Mouse (Mus musculus): ENCODE measurements around the gene Tacc3. TPM values are rescaled to one million over a fixed set of nuclear protein-coding genes. Genes with fewer than 3 reads are reported as not detected.

The Tacc3 gene
- polyA plus RNA-seq, 1 experiment from 2014 or later: 332 TPM

- no peaks in the 10 kb centered on the region for H3K9me3 ChIP-seq (ENCODE audit: control insufficient read depth, low read length)
- peaks cover 10% of the 10 kb centered on the region; the same call in 1 of the 2 replicates for H3K36me3 ChIP-seq (ENCODE audit: control insufficient read depth, insufficient read depth, low read length)
- no peak overlapping the region for H3K27ac ChIP-seq (ENCODE audit: low read depth, low read length)
- peaks cover 18% of the 10 kb centered on the region for H3K4me1 ChIP-seq (replicated peaks; ENCODE audit: control insufficient read depth, insufficient read depth, low read length)
- DNase-seq (ENCODE audit: low spot score) (no peak), ATAC-seq (replicated peaks; ENCODE audit: low FRiP score) (no peak)
- WGBS: 13% methylated on average over 2 of the region's 2 CpGs
- peak overlapping the region; percentile 70 for H3K4me3 ChIP-seq (ENCODE audit: low read depth, low read length)
- H3K9ac ChIP-seq (ENCODE audit: low read length): peak overlapping the region; percentile 82
- peak overlapping the region; percentile 79 for H3K4me2 ChIP-seq (ENCODE audit: low read depth, low read length, severe bottlenecking)
- H3K27me3 ChIP-seq (ENCODE audit: control insufficient read depth, insufficient read depth, low read length): no peaks in the 10 kb centered on the region
Measured at GRCm38 (mm10) chr5:33651017-33651416, 6.9 kb upstream of the Tacc3 start.

- DNase-seq (ENCODE audit: low spot score) (no peak), ATAC-seq (replicated peaks; ENCODE audit: low FRiP score) (no peak)
- Histone ChIP-seq H3K4me2 (ENCODE audit: low read depth, low read length, severe bottlenecking) (peak overlapping the region; percentile 79), H3K36me3 (ENCODE audit: control insufficient read depth, insufficient read depth, low read length) (peaks cover 7% of the 10 kb centered on the region; the same call in 1 of the 2 replicates), H3K4me3 (ENCODE audit: low read depth, low read length) (peak overlapping the region; percentile 70), H3K9me3 (ENCODE audit: control insufficient read depth, low read length) (no peaks in the 10 kb centered on the region), H3K4me1 (replicated peaks; ENCODE audit: control insufficient read depth, insufficient read depth, low read length) (peaks cover 19% of the 10 kb centered on the region), H3K27ac (ENCODE audit: low read depth, low read length) (peak overlapping the region; percentile 94), H3K9ac (ENCODE audit: low read length) (peak overlapping the region; percentile 82), H3K27me3 (ENCODE audit: control insufficient read depth, insufficient read depth, low read length) (no peaks in the 10 kb centered on the region)
- 0% methylated on average over 11 of the region's 11 CpGs for WGBS
Measured at GRCm38 (mm10) chr5:33651541-33651920, 6.4 kb upstream of the Tacc3 start.

- no peaks in the 10 kb centered on the region for H3K27me3 ChIP-seq (ENCODE audit: control insufficient read depth, insufficient read depth, low read length)
- peak within 1 kb of the TSS; percentile 70 for H3K4me3 ChIP-seq (ENCODE audit: low read depth, low read length)
- no peaks in the 10 kb centered on the region for H3K9me3 ChIP-seq (ENCODE audit: control insufficient read depth, low read length)
- peak within 1 kb of the TSS; percentile 94 for H3K27ac ChIP-seq (ENCODE audit: low read depth, low read length)
- DNase-seq (ENCODE audit: low spot score) (peak; percentile 98), ATAC-seq (replicated peaks; ENCODE audit: low FRiP score) (peak; percentile 96)
- peaks cover 7% of the 10 kb centered on the region; the same call in 1 of the 2 replicates for H3K36me3 ChIP-seq (ENCODE audit: control insufficient read depth, insufficient read depth, low read length)
- peak within 1 kb of the TSS; percentile 79 for H3K4me2 ChIP-seq (ENCODE audit: low read depth, low read length, severe bottlenecking)
- H3K9ac ChIP-seq (ENCODE audit: low read length): peak within 1 kb of the TSS; percentile 82
- peaks cover 25% of the 10 kb centered on the region for H3K4me1 ChIP-seq (replicated peaks; ENCODE audit: control insufficient read depth, insufficient read depth, low read length)
- under 1% methylated on average over 81 of the region's 82 CpGs for WGBS
Measured at GRCm38 (mm10) chr5:33651921-33652782, 5.8 kb upstream of the Tacc3 start, which contains the start of gene Slbp. Gene Slbp, minus strand, starts transcription at chr5:33652574.

- Histone ChIP-seq H3K36me3 (ENCODE audit: control insufficient read depth, insufficient read depth, low read length) (peaks cover 6% of the 10 kb centered on the region; the same call in 1 of the 2 replicates), H3K4me1 (replicated peaks; ENCODE audit: control insufficient read depth, insufficient read depth, low read length) (peaks cover 25% of the 10 kb centered on the region)
- peak; percentile 44 for ATAC-seq (replicated peaks; ENCODE audit: low FRiP score)
Measured at GRCm38 (mm10) chr5:33652783-33653173, 5.2 kb upstream of the Tacc3 start.

GRCm38 (mm10) chr5:33654424-33654823 is 3.5 kb upstream of the Tacc3 start:
- Histone ChIP-seq H3K36me3 (ENCODE audit: control insufficient read depth, insufficient read depth, low read length) (peaks cover 4% of the 10 kb centered on the region; the same call in 1 of the 2 replicates), H3K4me2 (ENCODE audit: low read depth, low read length, severe bottlenecking) (no peak overlapping the region), H3K4me1 (replicated peaks; ENCODE audit: control insufficient read depth, insufficient read depth, low read length) (peaks cover 22% of the 10 kb centered on the region), H3K9ac (ENCODE audit: low read length) (no peak overlapping the region), H3K27ac (ENCODE audit: low read depth, low read length) (no peak overlapping the region), H3K27me3 (ENCODE audit: control insufficient read depth, insufficient read depth, low read length) (no peaks in the 10 kb centered on the region), H3K4me3 (ENCODE audit: low read depth, low read length) (no peak overlapping the region), H3K9me3 (ENCODE audit: control insufficient read depth, low read length) (no peaks in the 10 kb centered on the region)
- 95% methylated on average over 13 of the region's 13 CpGs for WGBS
- DNase-seq (ENCODE audit: low spot score): no peak
- no peak for ATAC-seq (replicated peaks; ENCODE audit: low FRiP score)

More at GRCm38 (mm10) chr5:33652783-33653173, 5.2 kb upstream of the Tacc3 start:
- H3K27ac ChIP-seq (ENCODE audit: low read depth, low read length): peak overlapping the region; percentile 94
- no peaks in the 10 kb centered on the region for H3K9me3 ChIP-seq (ENCODE audit: control insufficient read depth, low read length)
- DNase-seq (ENCODE audit: low spot score): no peak
- WGBS: 5% methylated on average over 9 of the region's 9 CpGs
- peak overlapping the region; percentile 79 for H3K4me2 ChIP-seq (ENCODE audit: low read depth, low read length, severe bottlenecking)
- peak overlapping the region; percentile 64; the same call in 1 of the 2 replicates for H3K9ac ChIP-seq (ENCODE audit: low read length)
- H3K4me3 ChIP-seq (ENCODE audit: low read depth, low read length): peak overlapping the region; percentile 70; the same call in 1 of the 2 replicates
- no peaks in the 10 kb centered on the region for H3K27me3 ChIP-seq (ENCODE audit: control insufficient read depth, insufficient read depth, low read length)

GRCm38 (mm10) chr5:33655251-33655840 is 2.6 kb upstream of the Tacc3 start:
- Histone ChIP-seq H3K27ac (ENCODE audit: low read depth, low read length) (no peak overlapping the region), H3K4me3 (ENCODE audit: low read depth, low read length) (no peak overlapping the region), H3K4me1 (replicated peaks; ENCODE audit: control insufficient read depth, insufficient read depth, low read length) (peaks cover 18% of the 10 kb centered on the region), H3K36me3 (ENCODE audit: control insufficient read depth, insufficient read depth, low read length) (peaks cover 4% of the 10 kb centered on the region; the same call in 1 of the 2 replicates), H3K4me2 (ENCODE audit: low read depth, low read length, severe bottlenecking) (no peak overlapping the region), H3K9me3 (ENCODE audit: control insufficient read depth, low read length) (no peaks in the 10 kb centered on the region), H3K9ac (ENCODE audit: low read length) (no peak overlapping the region), H3K27me3 (ENCODE audit: control insufficient read depth, insufficient read depth, low read length) (no peaks in the 10 kb centered on the region)
- DNase-seq (ENCODE audit: low spot score): no peak
- 94% methylated on average over 10 of the region's 10 CpGs for WGBS
- no peak for ATAC-seq (replicated peaks; ENCODE audit: low FRiP score)

GRCm38 (mm10) chr5:33656739-33657138 is 1.2 kb upstream of the Tacc3 start:
- DNase-seq (ENCODE audit: low spot score) (no peak), ATAC-seq (replicated peaks; ENCODE audit: low FRiP score) (no peak)
- Histone ChIP-seq H3K27ac (ENCODE audit: low read depth, low read length) (no peak overlapping the region), H3K4me3 (ENCODE audit: low read depth, low read length) (peak overlapping the region; percentile 68), H3K4me1 (replicated peaks; ENCODE audit: control insufficient read depth, insufficient read depth, low read length) (peaks cover 12% of the 10 kb centered on the region; the same call in 1 of the 2 replicates), H3K9me3 (ENCODE audit: control insufficient read depth, low read length) (no peaks in the 10 kb centered on the region), H3K36me3 (ENCODE audit: control insufficient read depth, insufficient read depth, low read length) (peaks cover 13% of the 10 kb centered on the region; the same call in 1 of the 2 replicates), H3K9ac (ENCODE audit: low read length) (peak overlapping the region; percentile 74), H3K27me3 (ENCODE audit: control insufficient read depth, insufficient read depth, low read length) (no peaks in the 10 kb centered on the region), H3K4me2 (ENCODE audit: low read depth, low read length, severe bottlenecking) (peak overlapping the region; percentile 96)
- WGBS: 57% methylated on average over 1 of the region's 1 CpGs

- peak overlapping the region; percentile 96 for H3K4me2 ChIP-seq (ENCODE audit: low read depth, low read length, severe bottlenecking)
- peaks cover 13% of the 10 kb centered on the region; the same call in 1 of the 2 replicates for H3K36me3 ChIP-seq (ENCODE audit: control insufficient read depth, insufficient read depth, low read length)
- ATAC-seq (replicated peaks; ENCODE audit: low FRiP score) (no peak; the same call in 1 of the 2 replicates), DNase-seq (ENCODE audit: low spot score) (no peak)
- H3K27me3 ChIP-seq (ENCODE audit: control insufficient read depth, insufficient read depth, low read length): no peaks in the 10 kb centered on the region
- H3K27ac ChIP-seq (ENCODE audit: low read depth, low read length): no peak overlapping the region; the same call in 1 of the 2 replicates
- peaks cover 12% of the 10 kb centered on the region; the same call in 1 of the 2 replicates for H3K4me1 ChIP-seq (replicated peaks; ENCODE audit: control insufficient read depth, insufficient read depth, low read length)
- under 1% methylated on average over 32 of the region's 32 CpGs for WGBS
- H3K9me3 ChIP-seq (ENCODE audit: control insufficient read depth, low read length): no peaks in the 10 kb centered on the region
- peak overlapping the region; percentile 74 for H3K9ac ChIP-seq (ENCODE audit: low read length)
- H3K4me3 ChIP-seq (ENCODE audit: low read depth, low read length): peak overlapping the region; percentile 68
Measured at GRCm38 (mm10) chr5:33657251-33657786, 609 bp upstream of the Tacc3 start.

Data from forebrain, embryonic 11.5 days (tissue).